Mouse (Mus musculus) midbrain, postnatal 0 days (tissue): ENCODE measurements around the gene Nes. TPM values are rescaled to one million over a fixed set of nuclear protein-coding genes. Genes with fewer than 3 reads are reported as not detected.

Experiments used
- ATAC-seq: fragments of 200-750 bp; cut with Nextera tagmentation; 2 replicates; pipeline ENCODE4 v1.8.0; 2017; ENCODE audit warnings: moderate number of reproducible peaks, mild to moderate bottlenecking, moderate TSS enrichment, moderate library complexity; ENCODE audit not compliant: low FRiP score
- DNase-seq: peaks from one replicate; pipeline ENCODE4 v3.0.0-alpha.2; 2015; ENCODE audit warnings: low spot score
- H3K27ac ChIP-seq: fragments of 300-500 bp; sonication (generic); 2 replicates; pipeline ENCODE4 v1.5.1; 2014; ENCODE audit warnings: low read depth, mild to moderate bottlenecking, low read length, mixed read lengths
- H3K27me3 ChIP-seq: fragments of 300-500 bp; sonication (generic); 2 replicates; pipeline ENCODE4 v1.6.1; 2014; ENCODE audit warnings: low read length, control low read depth, mixed read lengths; ENCODE audit not compliant: insufficient read depth
- H3K36me3 ChIP-seq: fragments of 300-500 bp; sonication (generic); 2 replicates; pipeline ENCODE4 v1.6.1; 2014; ENCODE audit warnings: low read length, control low read depth, mixed read lengths; ENCODE audit not compliant: insufficient read depth
- H3K4me1 ChIP-seq: fragments of 300-500 bp; sonication (generic); 2 replicates; pipeline ENCODE4 v1.6.1; 2014; ENCODE audit warnings: mild to moderate bottlenecking, control low read depth, antibody characterized with exemption, low read length, mixed read lengths; ENCODE audit not compliant: insufficient read depth
- H3K4me2 ChIP-seq: fragments of 300-500 bp; sonication (generic); 2 replicates; pipeline ENCODE4 v1.6.1; 2014; ENCODE audit warnings: low read depth, mild to moderate bottlenecking, low read length, mixed read lengths; ENCODE audit not compliant: poor library complexity, severe bottlenecking
- H3K4me3 ChIP-seq: fragments of 300-500 bp; sonication (generic); 2 replicates; pipeline ENCODE4 v1.5.1; 2014; ENCODE audit warnings: low read depth, mild to moderate bottlenecking, low read length, moderate library complexity
- H3K9ac ChIP-seq: fragments of 300-500 bp; sonication (generic); replicated peaks from 2 replicates; pipeline ENCODE4 v1.6.1; 2014; ENCODE audit warnings: mild to moderate bottlenecking, low read length, moderate library complexity, mixed read lengths; ENCODE audit not compliant: poor library complexity, severe bottlenecking
- H3K9me3 ChIP-seq: fragments of 300-500 bp; sonication (generic); 2 replicates; pipeline ENCODE4 v1.6.1; 2016; ENCODE audit warnings: low read length, control low read depth
- CTCF ChIP-seq: IDR thresholded peaks from 2 replicates; pipeline ENCODE4 v1.5.1; 2016; ENCODE audit warnings: antibody characterized with exemption, mild to moderate bottlenecking
- WGBS: fragments of 180-500 bp; shearing (Covaris S2); extraction: QIAGEN DNeasy Blood & Tissue Kit; methylation state at CpG from one replicate; pipeline ENCODE4 v1.1.7; 2014; 5-methylcytosine and 5-hydroxymethylcytosine counted together
- polyA plus RNA-seq: library from polyadenylated mRNA; unstranded; fragments of >200 nt; fragmentation: Nextera tagmentation; extraction: Ambion mirVana; gene quantifications from 2 replicates; pipeline ENCODE4 v1.2.1, GENCODE M21; 2015
- total RNA-seq: library from RNA; depleted of rRNA; stranded (reverse); fragments of >200 nt; gene quantifications from 2 replicates; pipeline ENCODE4 v1.2.3, GENCODE M21; 2014

Nes gene
- total and polyA plus RNA-seq, 2 experiments from 2014 or later: 8.8 to 22.4 TPM

GRCm38 (mm10) chr3:87934026-87934425 is 36.9 kb upstream of the Nes start:
- Histone ChIP-seq H3K4me3 (no peak overlapping the region), H3K4me1 (peaks cover 9% of the 10 kb centered on the region), H3K4me2 (no peak overlapping the region), H3K36me3 (peaks cover 27% of the 10 kb centered on the region; the same call in 1 of the 2 replicates), H3K9me3 (no peaks in the 10 kb centered on the region), H3K9ac (no peak overlapping the region), H3K27me3 (no peaks in the 10 kb centered on the region), H3K27ac (no peak overlapping the region)
- no peak for TF ChIP-seq CTCF
- no peak for DNase-seq
- ATAC-seq: no peak
- WGBS: 89% methylated on average over 5 of the region's 5 CpGs

GRCm38 (mm10) chr3:87934501-87934900 is 36.4 kb upstream of the Nes start:
- WGBS: 69% methylated on average over 4 of the region's 4 CpGs
- Histone ChIP-seq H3K27ac (no peak overlapping the region), H3K4me3 (no peak overlapping the region), H3K4me1 (peaks cover 5% of the 10 kb centered on the region), H3K27me3 (no peaks in the 10 kb centered on the region), H3K4me2 (no peak overlapping the region), H3K9me3 (no peaks in the 10 kb centered on the region), H3K36me3 (peaks cover 31% of the 10 kb centered on the region), H3K9ac (0 out of 2 replicates have a peak overlapping the region, but pooled peaks have one; percentile 8)
- no peak for DNase-seq
- no peak for ATAC-seq
- no peak for TF ChIP-seq CTCF

GRCm38 (mm10) chr3:87935201-87935600 is 35.7 kb upstream of the Nes start:
- Histone ChIP-seq H3K9ac (no peak overlapping the region), H3K36me3 (peaks cover 33% of the 10 kb centered on the region), H3K4me3 (no peak overlapping the region), H3K4me2 (no peak overlapping the region), H3K27ac (no peak overlapping the region), H3K4me1 (peaks cover 5% of the 10 kb centered on the region), H3K9me3 (no peaks in the 10 kb centered on the region), H3K27me3 (no peaks in the 10 kb centered on the region)
- no peak for DNase-seq
- TF ChIP-seq CTCF: no peak
- ATAC-seq: no peak
- WGBS: 86% methylated on average over 4 of the region's 4 CpGs

- Histone ChIP-seq H3K4me3 (no peak overlapping the region), H3K36me3 (peaks cover 36% of the 10 kb centered on the region), H3K27me3 (no peaks in the 10 kb centered on the region), H3K27ac (no peak overlapping the region), H3K4me1 (peaks cover 5% of the 10 kb centered on the region), H3K4me2 (no peak overlapping the region), H3K9ac (no peak overlapping the region), H3K9me3 (no peaks in the 10 kb centered on the region)
- WGBS: 88% methylated on average over 2 of the region's 2 CpGs
- ATAC-seq (no peak), DNase-seq (peak; percentile 85)
- TF ChIP-seq CTCF: peak; percentile 97
These were observed 35.1 kb upstream of the Nes start for GRCm38 (mm10) chr3:87935776-87936175.

- Histone ChIP-seq H3K27ac (no peak overlapping the region), H3K4me3 (no peak overlapping the region), H3K9me3 (no peaks in the 10 kb centered on the region), H3K4me2 (no peak overlapping the region), H3K9ac (no peak overlapping the region), H3K4me1 (no peaks in the 10 kb centered on the region), H3K27me3 (no peaks in the 10 kb centered on the region), H3K36me3 (peaks cover 40% of the 10 kb centered on the region)
- DNase-seq: no peak
- 57% methylated on average over 5 of the region's 5 CpGs for WGBS
- TF ChIP-seq CTCF: no peak
- ATAC-seq: no peak
These were observed 30.3 kb upstream of the Nes start for GRCm38 (mm10) chr3:87940611-87941010.

- H3K36me3 ChIP-seq: peaks cover 40% of the 10 kb centered on the region
- no peak for DNase-seq
- WGBS: 88% methylated on average over 2 of the region's 2 CpGs
These were observed 28.4 kb upstream of the Nes start for GRCm38 (mm10) chr3:87942471-87942870.

More at GRCm38 (mm10) chr3:87942471-87942870, 28.4 kb upstream of the Nes start:
- Histone ChIP-seq H3K27me3 (no peaks in the 10 kb centered on the region), H3K9ac (no peak overlapping the region), H3K27ac (no peak overlapping the region), H3K9me3 (no peaks in the 10 kb centered on the region), H3K4me3 (no peak overlapping the region), H3K4me1 (peaks cover 5% of the 10 kb centered on the region), H3K4me2 (no peak overlapping the region)
- no peak for ATAC-seq
- TF ChIP-seq CTCF: no peak
